Mouse (Mus musculus): ENCODE data around the gene Ppp1r7. TPM values are rescaled to one million over a fixed set of nuclear protein-coding genes. Genes with fewer than 3 reads are reported as not detected.

Gene Ppp1r7
- total RNA-seq, 1 experiment from 2014 or later, result 31.2 TPM

Small RNA genes within 50 kb of the gene (microRNA-seq; reads per million reads assigned to microRNA genes)
- gene Mir6345, result 0 reads per million in 2 experiments
- gene Mir6902, result 0 to 0.69 reads per million in 2 experiments

Other genes starting within 250 kb of the Ppp1r7 start
- 15.6 and 26.0 TPM in 2 replicates for gene Kif1a, start 240.9 kb upstream of the Ppp1r7 start, total RNA-seq (2021)
- 3.6 TPM in 1 of 2 replicates, not detected in the other for gene Agxt, start 207.6 kb upstream of the Ppp1r7 start, total RNA-seq (2021)
- not detected in 2 replicates for gene 2310007B03Rik, start 181.9 kb upstream of the Ppp1r7 start, total RNA-seq (2021)
- 0.03 TPM in 1 of 2 replicates, not detected in the other for gene Crocc2, start 174.1 kb upstream of the Ppp1r7 start, total RNA-seq (2021)
- 32.5 and 34.1 TPM in 2 replicates for gene Sned1, start 107.0 kb upstream of the Ppp1r7 start, total RNA-seq (2021)
- gene Mterf4, start 36.9 kb upstream of the Ppp1r7 start, total RNA-seq (2021), result 28.1 and 29.6 TPM in 2 replicates
- 4.1 and 6.3 TPM in 2 replicates for gene Pask, start 628 bp downstream of the Ppp1r7 start, total RNA-seq (2021)
- gene Ano7, start 31.1 kb downstream of the Ppp1r7 start, total RNA-seq (2021), result not detected in 2 replicates
- gene Hdlbp, start 136.0 kb downstream of the Ppp1r7 start, total RNA-seq (2021), result 339 and 351 TPM in 2 replicates
- gene Farp2, start 169.2 kb downstream of the Ppp1r7 start, total RNA-seq (2021), result 19.2 and 26.9 TPM in 2 replicates